Mouse (Mus musculus) adrenal gland, postnatal 36 days (tissue): ENCODE measurements around the gene Ackr3. TPM values are rescaled to one million over a fixed set of nuclear protein-coding genes. Genes with fewer than 3 reads are reported as not detected.

ENCODE experiments used
- DNase-seq, 2 experiments: peaks; one replicate each; pipeline ENCODE4 v3.0.0; 2021; ENCODE audit warnings: mixed read lengths in 1 of 2
- total RNA-seq, 2 experiments: library from RNA; stranded (reverse); gene quantifications; 2 replicates each; pipeline ENCODE4 v1.2.3; 2021

Gene Ackr3
- total RNA-seq, 2 experiments from 2014 or later: 131 to 146 TPM

GRCm38 (mm10) chr1:90228323-90228697 lies 24.5 kb downstream of the Ackr3 start:
- no peak for DNase-seq

GRCm38 (mm10) chr1:90230611-90231010 lies 26.8 kb downstream of the Ackr3 start:
- DNase-seq: peak; percentile 46 to 52

GRCm38 (mm10) chr1:90231591-90232490 lies 28.1 kb downstream of the Ackr3 start:
- no peak for DNase-seq

GRCm38 (mm10) chr1:90232491-90232885 lies 28.7 kb downstream of the Ackr3 start:
- DNase-seq: no peak

- DNase-seq: peak; percentile 31 to 77
Measured at GRCm38 (mm10) chr1:90234620-90235054, 30.9 kb downstream of the Ackr3 start.

- DNase-seq: peak in 1 of 2 experiments; percentile 27
Measured at GRCm38 (mm10) chr1:90236640-90237039, 32.9 kb downstream of the Ackr3 start.

- peak; percentile 57 to 67 for DNase-seq
Measured at GRCm38 (mm10) chr1:90238095-90238888, 34.5 kb downstream of the Ackr3 start.

DNA sequence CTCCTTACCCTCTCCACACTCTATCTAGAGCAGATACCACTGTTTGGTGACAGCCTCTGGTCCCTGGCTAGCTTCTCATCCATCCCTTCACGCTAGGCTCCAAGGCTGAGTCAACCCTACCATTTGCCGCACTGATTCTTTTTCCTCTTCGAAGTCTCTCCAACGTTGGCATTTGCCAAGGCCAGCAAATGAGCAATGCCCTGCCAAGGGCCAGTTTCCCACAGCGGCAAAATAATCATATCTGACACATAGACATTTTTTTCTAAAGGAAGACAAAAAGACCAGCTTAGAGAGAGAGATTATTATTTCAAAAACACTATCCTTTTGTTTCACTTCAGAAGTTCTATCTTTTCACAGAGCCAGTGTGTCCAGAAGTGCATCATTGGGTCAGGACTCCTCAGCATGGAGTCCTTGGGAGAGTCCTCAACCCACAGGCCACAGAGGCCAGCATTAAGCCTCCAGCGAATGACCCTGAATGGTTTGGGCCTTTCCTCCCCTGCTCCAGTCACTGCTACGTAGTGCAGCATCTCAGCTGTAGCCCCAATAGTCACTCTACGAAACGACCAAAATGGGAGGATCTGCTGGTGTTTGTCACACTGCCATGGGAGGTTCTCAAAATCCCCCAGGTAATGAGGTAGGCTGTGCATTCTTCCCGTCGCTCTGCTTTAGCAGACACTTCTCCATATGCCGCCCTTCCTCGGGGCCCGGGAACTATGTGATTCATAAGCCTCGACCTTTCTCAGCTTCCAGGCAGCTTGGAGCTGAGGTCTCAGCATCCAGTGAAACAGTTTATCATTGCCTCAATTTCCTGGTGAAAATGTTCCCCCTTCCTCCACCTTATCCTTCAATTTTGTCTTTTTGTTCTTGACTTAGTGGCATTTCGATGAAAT lies 35.8 kb downstream of the Ackr3 start:
- peak; percentile 77 to 82 for DNase-seq

- no peak for DNase-seq
Measured at GRCm38 (mm10) chr1:90240287-90240686, 36.5 kb downstream of the Ackr3 start.

- DNase-seq: peak in 1 of 2 experiments; percentile 40
Measured at GRCm38 (mm10) chr1:90242444-90242989, 38.7 kb downstream of the Ackr3 start.

DNA sequence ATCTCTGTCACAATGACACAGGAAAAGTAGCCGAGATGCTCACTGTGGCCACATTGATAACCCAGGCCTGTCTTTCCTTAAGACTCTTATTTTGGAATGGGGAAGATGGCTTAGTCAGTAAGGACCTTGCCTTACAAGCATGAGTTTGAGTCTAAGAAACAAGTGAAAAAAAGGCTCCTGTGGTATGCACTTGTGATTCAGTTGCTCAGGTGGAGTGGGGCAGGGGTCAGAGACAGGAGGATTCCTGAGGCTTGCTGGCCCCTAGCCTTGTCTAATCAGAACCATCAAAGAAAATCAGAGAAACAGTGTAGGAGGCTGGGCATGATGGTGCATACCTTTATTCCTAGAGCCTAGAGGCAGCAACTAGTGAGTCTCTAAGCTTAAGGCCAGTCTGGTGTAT lies 40.8 kb downstream of the Ackr3 start:
- no peak for DNase-seq

GRCm38 (mm10) chr1:90245533-90245932 lies 41.8 kb downstream of the Ackr3 start:
- DNase-seq: no peak

- no peak for DNase-seq
Measured at GRCm38 (mm10) chr1:90246035-90246434, 42.3 kb downstream of the Ackr3 start.

DNA sequence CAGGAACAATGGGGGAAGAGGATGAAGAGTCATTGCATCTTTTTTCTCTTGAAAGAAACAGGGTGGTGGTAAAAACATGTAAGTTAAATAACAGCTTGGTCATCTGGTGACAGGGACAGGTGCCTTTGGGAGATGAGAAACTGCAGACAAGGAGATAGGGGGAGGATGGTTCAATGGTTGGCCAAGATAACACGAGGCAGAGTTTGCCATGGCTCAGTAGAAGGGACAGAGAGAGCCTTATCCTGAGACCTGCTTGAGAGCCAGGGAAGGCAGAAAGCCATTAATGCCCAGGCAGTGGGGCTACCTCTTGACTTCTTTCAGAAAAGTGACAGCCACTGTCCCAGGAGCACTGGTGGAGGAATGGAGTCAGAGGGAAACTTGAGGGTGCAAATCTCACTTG lies 43.0 kb downstream of the Ackr3 start:
- DNase-seq: no peak

DNA sequence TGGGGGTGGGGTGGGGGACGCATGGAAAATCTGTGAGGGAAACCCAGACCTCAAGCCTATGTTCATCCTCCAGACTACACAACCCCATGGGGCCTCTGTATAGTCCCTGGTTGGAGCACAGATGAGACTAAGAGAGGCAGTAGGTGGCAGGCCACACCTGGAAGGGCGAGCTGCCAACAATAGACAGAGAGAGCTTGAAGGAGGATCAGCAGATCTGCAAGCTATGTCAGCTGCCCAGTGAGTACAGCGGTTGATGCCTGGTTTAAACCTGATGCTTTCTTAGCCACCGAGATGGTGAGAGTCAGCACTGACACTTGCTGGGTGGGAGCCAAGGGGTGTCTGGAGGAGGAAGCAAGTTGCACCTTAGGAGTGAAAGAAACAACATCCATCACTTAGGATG lies 43.5 kb downstream of the Ackr3 start:
- DNase-seq: no peak

DNA sequence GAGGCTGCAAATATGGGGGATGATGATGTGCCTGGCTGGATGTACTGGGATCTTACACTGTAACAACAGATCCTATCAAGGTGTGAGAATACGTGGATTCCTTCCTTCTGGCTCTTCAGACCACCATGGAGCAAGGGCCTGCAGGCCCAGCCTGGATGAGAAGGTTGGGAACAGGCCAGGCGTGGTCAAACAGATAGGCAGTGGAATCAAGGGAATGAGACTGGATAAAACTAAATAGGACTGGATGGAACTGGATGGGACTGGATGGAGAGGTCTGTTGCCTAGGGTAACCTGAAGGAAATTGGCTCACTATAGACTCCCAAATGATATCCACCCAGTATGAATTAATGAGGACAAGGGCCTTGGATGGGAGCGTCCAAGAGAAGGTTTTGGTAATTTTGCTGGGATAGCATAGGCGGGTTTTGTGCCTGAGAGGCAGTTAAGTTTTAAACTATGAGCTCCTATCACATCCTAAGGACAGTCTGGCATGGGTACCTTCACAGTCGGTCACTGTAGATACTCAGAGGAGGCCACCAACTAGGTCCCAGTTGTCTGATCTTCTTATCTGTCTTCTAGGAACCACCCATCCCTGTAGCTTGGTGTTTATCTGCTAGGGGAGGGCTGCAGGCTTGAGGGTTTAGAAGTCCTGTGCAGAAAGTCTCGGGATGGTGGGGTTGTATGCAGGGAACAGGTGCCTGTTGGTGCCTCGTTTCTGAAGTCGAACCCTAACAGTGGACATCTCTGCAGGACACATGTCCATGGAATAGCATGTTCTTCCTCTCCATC lies 44.2 kb downstream of the Ackr3 start:
- no peak for DNase-seq

DNA sequence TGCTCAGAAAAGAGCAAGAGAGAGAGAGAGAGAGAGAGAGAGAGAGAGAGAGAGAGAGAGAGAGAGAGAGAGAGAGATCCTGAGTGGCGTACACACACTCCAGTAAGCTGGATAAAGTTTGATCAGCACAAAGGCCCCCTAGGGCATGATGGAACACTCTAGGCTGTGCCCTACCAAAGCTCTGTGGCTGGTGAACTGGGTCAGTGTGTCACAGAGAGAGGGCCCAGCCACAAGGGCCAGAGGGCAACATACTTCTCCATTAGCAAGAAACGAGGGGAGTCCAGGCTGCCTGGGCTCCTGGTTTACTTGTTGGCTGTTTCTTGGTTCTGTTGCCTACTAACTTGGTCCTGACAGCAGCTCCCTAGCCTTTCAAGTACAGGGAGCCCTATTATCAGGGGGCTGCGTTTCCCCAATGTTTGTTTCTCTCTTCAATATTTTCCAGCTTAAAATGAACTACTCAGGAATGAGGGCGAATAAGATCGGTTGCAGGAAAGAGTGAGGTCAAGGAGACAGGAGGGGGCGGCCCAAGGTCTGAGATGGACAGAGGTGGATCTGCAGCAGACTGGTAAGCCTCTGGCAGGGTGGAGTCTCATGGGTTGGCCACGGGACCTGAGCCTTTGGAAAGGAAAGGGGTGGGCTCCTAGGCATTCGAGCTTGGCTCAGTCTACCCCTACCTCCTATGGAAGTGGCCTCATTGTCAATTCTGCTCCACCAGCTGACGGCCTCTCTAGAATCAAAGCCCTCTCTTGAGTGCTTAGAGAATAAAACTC lies 45.4 kb downstream of the Ackr3 start:
- DNase-seq: no peak

- no peak for DNase-seq
Measured at GRCm38 (mm10) chr1:90250419-90250818, 46.6 kb downstream of the Ackr3 start.

DNA sequence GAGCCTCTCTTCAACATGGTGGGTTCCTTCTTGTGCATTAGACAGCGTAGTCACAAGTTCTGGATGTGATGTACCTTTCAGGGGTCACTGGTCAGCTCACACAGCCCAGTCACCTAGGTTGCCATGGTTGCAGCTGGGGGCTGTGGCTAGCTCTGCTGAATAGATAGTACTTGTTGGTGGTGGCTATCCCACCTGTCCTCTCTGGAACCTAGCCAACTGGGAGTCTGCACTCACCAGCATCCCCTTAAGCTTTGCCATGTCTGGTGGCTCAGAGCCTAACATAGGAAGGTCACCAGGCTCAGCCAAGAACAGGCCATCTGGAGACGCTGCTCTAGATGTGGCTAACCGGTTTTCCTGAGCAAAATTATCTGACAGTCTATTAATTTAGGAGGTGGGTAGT lies 47.4 kb downstream of the Ackr3 start:
- DNase-seq: no peak

DNA sequence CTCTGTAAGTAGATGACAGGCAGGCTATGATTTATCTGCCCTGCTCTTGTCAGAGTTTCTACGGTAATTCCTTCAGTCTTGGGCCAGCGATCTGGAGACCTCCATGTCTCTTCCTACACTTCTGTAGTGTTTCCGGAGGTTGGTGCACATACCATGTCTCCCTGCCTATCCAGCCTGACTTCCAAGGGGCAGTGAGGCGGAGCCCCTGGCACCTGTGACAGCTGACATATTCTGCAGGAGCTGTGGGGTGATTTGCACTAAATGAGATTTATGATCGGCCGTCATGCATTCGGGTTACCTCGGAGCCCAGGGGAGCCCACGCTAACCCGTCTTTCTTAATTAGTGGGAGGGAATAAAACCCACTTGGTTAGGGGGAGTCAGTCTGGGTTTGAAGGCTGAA lies 49.7 kb downstream of the Ackr3 start:
- no peak for DNase-seq
